Mouse (Mus musculus): ENCODE results near the gene Isca1. TPM values are rescaled to one million over a fixed set of nuclear protein-coding genes. Genes with fewer than 3 reads are reported as not detected.
"Not testable (repeated sequence)": the region's sequence is repeated elsewhere in the genome, so short reads cannot be mapped to it uniquely, and the experiment has no call there.

The Isca1 gene
- polyA plus RNA-seq, 1 experiment: 95.1 TPM

- no peak overlapping the region for H3K4me3 ChIP-seq (replicated peaks; ENCODE audit: control insufficient read depth, low read depth, low read length)
- WGBS: 67% methylated on average over 6 of the region's 6 CpGs
- no peak for TF ChIP-seq CTCF (IDR thresholded peaks at IDR 0.05; ENCODE audit: control insufficient read depth, insufficient read depth, low read length)
- peak overlapping the region; percentile 95 for H3K27ac ChIP-seq (ENCODE audit: control insufficient read depth, insufficient read depth, low read depth, low read length, poor library complexity)
- peaks cover 8% of the 10 kb centered on the region for H3K4me1 ChIP-seq (ENCODE audit: control insufficient read depth, insufficient read depth, low read length)
These were observed 26.3 kb upstream of the Isca1 start for GRCm38 (mm10) chr13:59795807-59796465.

GRCm38 (mm10) chr13:59794786-59795185 is 25.2 kb upstream of the Isca1 start:
- Histone ChIP-seq H3K4me1 (ENCODE audit: control insufficient read depth, insufficient read depth, low read length) (peaks cover 8% of the 10 kb centered on the region), H3K27ac (ENCODE audit: control insufficient read depth, insufficient read depth, low read depth, low read length, poor library complexity) (no peak overlapping the region), H3K4me3 (replicated peaks; ENCODE audit: control insufficient read depth, low read depth, low read length) (no peak overlapping the region)
- TF ChIP-seq POLR2A (IDR thresholded peaks at IDR 0.05; ENCODE audit: borderline replicate concordance, control insufficient read depth, low read depth, low read length) (no peak), CTCF (IDR thresholded peaks at IDR 0.05; ENCODE audit: control insufficient read depth, insufficient read depth, low read length) (no peak)
- 88% methylated on average over 1 of the region's 1 CpGs for WGBS

- TF ChIP-seq CTCF (IDR thresholded peaks at IDR 0.05; ENCODE audit: control insufficient read depth, insufficient read depth, low read length) (no peak), POLR2A (IDR thresholded peaks at IDR 0.05; ENCODE audit: borderline replicate concordance, control insufficient read depth, low read depth, low read length) (no peak)
- 88% methylated on average over 7 of the region's 7 CpGs for WGBS
- no peak within 1 kb of the TSS for H3K4me3 ChIP-seq (replicated peaks; ENCODE audit: control insufficient read depth, low read depth, low read length)
- H3K27ac ChIP-seq (ENCODE audit: control insufficient read depth, insufficient read depth, low read depth, low read length, poor library complexity): no peak within 1 kb of the TSS
- H3K4me1 ChIP-seq (ENCODE audit: control insufficient read depth, insufficient read depth, low read length): no peaks in the 10 kb centered on the region
These were observed 12.5 kb upstream of the Isca1 start, which contains the start of gene Gm49354 for GRCm38 (mm10) chr13:59782145-59782544. Gene Gm49354 (minus strand): TSS chr13:59782245.

DNA sequence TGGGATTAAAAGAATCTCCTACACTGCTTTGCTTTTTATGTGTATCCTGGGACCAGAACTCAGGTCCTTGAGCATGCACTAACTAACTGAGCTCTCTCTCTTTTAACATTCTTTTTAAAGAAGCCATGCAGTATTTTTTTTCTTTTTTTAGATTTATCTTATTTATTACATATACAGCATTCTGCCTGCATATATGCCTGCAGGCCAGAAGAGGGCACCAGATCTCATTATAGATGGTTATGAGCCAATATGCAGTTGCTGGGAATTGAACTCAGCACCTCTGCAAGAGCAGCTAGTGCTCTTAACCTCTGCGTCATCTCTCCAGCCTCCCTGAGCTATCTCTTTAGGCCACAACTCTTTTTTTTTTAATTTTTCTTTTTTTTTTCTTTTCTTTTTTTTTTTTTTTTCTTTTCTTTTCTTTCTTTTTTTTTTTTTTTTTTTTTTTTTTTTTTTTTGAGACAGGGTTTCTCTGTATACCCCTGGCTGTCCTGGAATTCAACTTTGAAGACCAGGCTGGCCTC is 10.2 kb upstream of the Isca1 start:
- WGBS: 80% methylated on average over 1 of the region's 1 CpGs
- not testable (repeated sequence) for H3K27ac ChIP-seq (ENCODE audit: control insufficient read depth, insufficient read depth, low read depth, low read length, poor library complexity); H3K4me1 ChIP-seq (ENCODE audit: control insufficient read depth, insufficient read depth, low read length); H3K4me3 ChIP-seq (replicated peaks; ENCODE audit: control insufficient read depth, low read depth, low read length)

DNA sequence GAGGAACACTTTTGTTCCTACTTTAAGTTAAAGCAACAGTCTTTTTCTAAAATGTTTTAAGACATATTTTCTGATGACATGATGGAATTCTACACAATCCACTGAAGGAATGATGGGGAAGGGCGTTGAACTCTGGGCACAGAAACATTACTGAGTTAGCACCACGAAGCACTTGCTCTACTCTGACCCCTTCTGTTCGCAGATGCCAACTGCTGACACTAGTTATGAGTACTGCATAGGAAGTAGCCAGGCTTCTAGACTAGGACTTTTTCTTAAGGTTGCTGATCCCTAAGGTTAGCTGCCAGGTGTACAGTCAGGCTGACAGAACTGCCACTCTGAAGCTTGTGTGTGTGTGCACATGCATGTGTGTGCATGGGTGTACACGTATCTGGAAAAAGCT is 9.6 kb upstream of the Isca1 start:
- Histone ChIP-seq H3K27ac (ENCODE audit: control insufficient read depth, insufficient read depth, low read depth, low read length, poor library complexity) (no peak overlapping the region), H3K4me1 (ENCODE audit: control insufficient read depth, insufficient read depth, low read length) (no peaks in the 10 kb centered on the region), H3K4me3 (replicated peaks; ENCODE audit: control insufficient read depth, low read depth, low read length) (no peak overlapping the region)
- WGBS: 76% methylated on average over 4 of the region's 4 CpGs
- TF ChIP-seq POLR2A (IDR thresholded peaks at IDR 0.05; ENCODE audit: borderline replicate concordance, control insufficient read depth, low read depth, low read length) (no peak), CTCF (IDR thresholded peaks at IDR 0.05; ENCODE audit: control insufficient read depth, insufficient read depth, low read length) (no peak; the same call in 1 of the 2 replicates)

DNA sequence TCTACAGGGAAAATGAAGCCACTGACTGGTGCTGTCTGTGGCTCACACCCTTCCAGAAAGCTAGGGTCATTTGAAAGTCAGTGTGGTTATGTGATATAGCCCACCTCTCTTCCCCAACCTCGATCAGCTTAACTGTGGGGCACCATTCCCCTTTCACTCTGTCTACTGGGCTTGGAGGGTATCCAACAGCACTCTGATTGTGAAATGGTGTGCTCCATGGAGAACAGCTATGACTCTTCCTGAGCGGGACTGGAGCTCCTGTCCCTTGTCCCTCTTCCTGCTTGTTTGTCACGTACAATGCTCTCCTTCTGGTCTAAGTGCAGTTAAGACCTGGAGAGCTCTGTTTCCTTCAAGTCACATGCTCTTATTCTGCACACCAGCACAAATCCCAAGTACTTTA is 5.6 kb upstream of the Isca1 start:
- 54% methylated on average over 3 of the region's 3 CpGs for WGBS
- Histone ChIP-seq H3K27ac (ENCODE audit: control insufficient read depth, insufficient read depth, low read depth, low read length, poor library complexity) (no peak overlapping the region), H3K4me1 (ENCODE audit: control insufficient read depth, insufficient read depth, low read length) (peaks cover 1% of the 10 kb centered on the region; the same call in 1 of the 2 replicates)

GRCm38 (mm10) chr13:59771257-59771656 is 1.6 kb upstream of the Isca1 start:
- peaks cover 3% of the 10 kb centered on the region; the same call in 1 of the 2 replicates for H3K4me1 ChIP-seq (ENCODE audit: control insufficient read depth, insufficient read depth, low read length)
- 3% methylated on average over 9 of the region's 9 CpGs for WGBS
- no peak overlapping the region for H3K4me3 ChIP-seq (replicated peaks; ENCODE audit: control insufficient read depth, low read depth, low read length)

More for the DNA sequence above, 5.6 kb upstream of the Isca1 start:
- H3K4me3 ChIP-seq (replicated peaks; ENCODE audit: control insufficient read depth, low read depth, low read length): no peak overlapping the region
- no peak for TF ChIP-seq CTCF (IDR thresholded peaks at IDR 0.05; ENCODE audit: control insufficient read depth, insufficient read depth, low read length)
- TF ChIP-seq POLR2A (IDR thresholded peaks at IDR 0.05; ENCODE audit: borderline replicate concordance, control insufficient read depth, low read depth, low read length): no peak

DNA sequence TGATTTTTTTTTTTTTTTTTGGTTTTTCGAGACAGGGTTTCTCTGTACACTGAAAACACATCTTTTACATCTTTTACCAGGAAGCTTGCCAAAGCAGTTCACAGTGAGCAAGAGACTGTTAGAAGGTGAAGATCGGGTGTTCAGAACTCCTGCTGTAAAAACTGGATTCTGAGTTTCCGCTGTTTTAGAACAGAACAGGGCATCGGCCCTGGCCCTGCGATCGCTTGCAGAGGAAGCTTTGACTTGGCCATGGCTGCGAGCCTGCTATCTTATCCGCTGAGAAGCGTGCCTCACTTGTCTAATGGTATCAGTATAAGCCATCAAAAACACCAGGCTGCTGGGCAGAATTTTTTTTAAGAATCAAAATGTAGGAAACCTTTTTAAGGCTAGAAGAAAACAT is 1.2 kb upstream of the Isca1 start:
- H3K4me1 ChIP-seq (ENCODE audit: control insufficient read depth, insufficient read depth, low read length): peaks cover 3% of the 10 kb centered on the region; the same call in 1 of the 2 replicates
- no peak overlapping the region for H3K4me3 ChIP-seq (replicated peaks; ENCODE audit: control insufficient read depth, low read depth, low read length)
- TF ChIP-seq POLR2A (IDR thresholded peaks at IDR 0.05; ENCODE audit: borderline replicate concordance, control insufficient read depth, low read depth, low read length) (peak; percentile 32; the same call in 1 of the 2 replicates), CTCF (IDR thresholded peaks at IDR 0.05; ENCODE audit: control insufficient read depth, insufficient read depth, low read length) (no peak)
- WGBS: 10% methylated on average over 9 of the region's 9 CpGs
- H3K27ac ChIP-seq (ENCODE audit: control insufficient read depth, insufficient read depth, low read depth, low read length, poor library complexity): peak overlapping the region; percentile 81

More at GRCm38 (mm10) chr13:59771257-59771656, 1.6 kb upstream of the Isca1 start:
- H3K27ac ChIP-seq (ENCODE audit: control insufficient read depth, insufficient read depth, low read depth, low read length, poor library complexity): peak overlapping the region; percentile 81
- TF ChIP-seq CTCF (IDR thresholded peaks at IDR 0.05; ENCODE audit: control insufficient read depth, insufficient read depth, low read length): no peak
- TF ChIP-seq POLR2A (IDR thresholded peaks at IDR 0.05; ENCODE audit: borderline replicate concordance, control insufficient read depth, low read depth, low read length): peak; percentile 48; the same call in 1 of the 2 replicates
